Mouse (Mus musculus) frontal cortex, postnatal 36 days (tissue): Measurements from ENCODE around the gene Gm20388.

Source experiments
- DNase-seq, 2 experiments: peaks; one replicate each; pipeline ENCODE4 v3.0.0; 2022; ENCODE audit warnings: low spot score in 2 of 2

Gene Gm20388

DNA sequence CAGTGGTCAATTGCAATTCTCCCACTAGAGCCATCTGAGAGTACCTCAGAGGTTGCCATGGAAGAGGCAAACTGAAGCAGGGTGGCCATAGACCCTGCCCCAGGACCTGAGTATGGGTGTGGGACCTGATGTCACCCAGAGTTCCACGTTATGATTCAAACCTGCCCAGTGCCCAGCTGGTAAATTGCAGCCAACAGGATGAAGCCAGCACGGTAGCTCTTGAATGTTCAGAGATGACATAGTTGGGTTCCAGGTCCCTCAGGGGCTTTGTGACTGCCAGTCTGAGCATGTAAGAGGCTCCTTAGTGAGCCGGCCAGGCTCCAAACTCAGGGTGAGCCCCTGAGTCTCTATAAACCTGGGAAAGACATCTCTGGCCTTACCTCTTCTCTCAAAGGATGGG is 2615.4 kb downstream of the Gm20388 start:
- DNase-seq, result no peak

DNA sequence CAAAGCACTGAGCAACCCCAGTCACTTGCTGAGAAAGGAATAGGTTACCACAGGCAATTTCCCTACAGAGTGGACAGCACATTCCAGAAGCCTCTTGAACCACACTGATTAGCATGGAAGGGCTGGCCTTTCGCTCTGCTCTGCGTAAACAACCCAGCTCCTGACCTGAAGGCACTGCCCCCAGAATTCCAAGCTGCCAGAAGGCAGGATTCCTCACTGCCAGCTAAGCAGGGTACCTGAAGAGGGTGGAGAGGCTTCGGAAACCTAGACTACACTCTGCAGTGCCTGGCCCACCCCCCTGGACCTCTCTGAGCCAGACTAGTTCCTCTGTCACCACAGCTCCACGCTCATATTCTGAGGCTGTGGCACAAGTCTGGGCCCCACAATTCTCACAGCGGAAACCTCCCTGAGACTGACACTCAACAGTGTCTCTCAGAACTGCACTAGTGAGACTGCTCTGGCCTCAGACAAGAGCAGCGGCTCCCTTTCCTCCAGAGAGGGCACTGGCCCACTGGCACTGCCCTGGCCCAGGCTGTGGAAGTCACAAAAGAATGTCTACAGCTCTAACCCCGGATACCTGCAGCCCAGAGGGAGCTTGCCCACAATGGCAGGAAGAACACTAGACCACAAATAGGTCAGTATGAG is 2616.0 kb downstream of the Gm20388 start:
- DNase-seq, result no peak

DNA sequence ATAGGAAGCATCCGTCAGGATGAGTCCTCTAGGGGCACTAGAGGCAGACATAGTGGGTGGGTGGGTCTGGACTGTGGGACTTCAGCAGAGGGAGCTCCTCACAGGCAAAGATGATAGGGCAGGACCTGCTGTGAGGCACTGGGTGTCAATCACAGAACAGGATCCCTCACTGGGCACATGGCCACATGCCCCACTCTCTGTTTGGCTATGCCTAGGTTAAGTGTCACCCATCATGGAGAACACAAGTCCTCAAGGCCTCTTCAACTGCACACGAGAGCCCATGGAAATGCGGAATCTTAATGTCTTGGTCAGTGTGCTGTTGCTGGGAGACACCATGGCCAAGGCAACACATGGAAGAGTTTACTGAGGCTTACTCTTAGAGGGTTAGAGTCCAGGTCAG is 2617.3 kb downstream of the Gm20388 start:
- no peak for DNase-seq

DNA sequence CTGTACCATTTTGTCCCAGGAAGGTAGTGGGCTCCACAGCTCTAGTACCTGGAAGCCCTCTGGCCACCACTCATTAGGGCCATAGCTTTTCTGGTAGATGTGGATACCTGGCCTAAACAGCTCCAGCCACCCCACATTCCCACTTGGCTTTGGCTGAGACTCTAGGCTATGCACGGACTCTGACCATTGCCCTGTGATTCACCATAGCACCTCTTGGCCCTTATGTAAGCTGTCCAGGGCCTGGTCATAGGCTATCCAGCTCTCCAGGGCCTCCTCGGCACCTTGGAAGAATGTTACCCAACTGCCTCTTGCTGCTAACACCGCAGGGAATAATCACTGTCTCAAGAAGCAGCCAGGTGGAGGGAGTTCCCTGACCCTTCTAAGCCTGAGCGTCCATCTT is 2618.5 kb downstream of the Gm20388 start:
- no peak for DNase-seq

DNA sequence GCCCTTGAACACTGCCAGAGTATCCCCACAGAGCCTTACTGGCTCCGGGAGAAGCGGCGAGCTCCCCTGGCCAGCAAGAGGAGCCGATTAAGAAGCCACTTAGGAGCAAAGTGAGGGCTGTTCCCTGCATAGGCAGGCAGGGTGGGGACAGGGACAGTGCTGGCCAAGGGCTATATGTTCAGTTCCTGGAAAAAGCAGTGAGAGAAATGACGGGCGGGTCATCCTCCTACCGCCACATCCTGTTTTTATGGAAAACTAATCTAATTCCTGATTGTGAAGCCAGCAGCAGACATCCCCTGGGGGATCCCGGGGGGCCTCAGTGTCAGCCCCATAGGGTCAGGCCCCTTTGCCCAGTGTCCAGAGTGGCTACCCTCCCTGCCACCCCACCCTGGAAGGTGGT is 2620.7 kb downstream of the Gm20388 start:
- no peak for DNase-seq

DNA sequence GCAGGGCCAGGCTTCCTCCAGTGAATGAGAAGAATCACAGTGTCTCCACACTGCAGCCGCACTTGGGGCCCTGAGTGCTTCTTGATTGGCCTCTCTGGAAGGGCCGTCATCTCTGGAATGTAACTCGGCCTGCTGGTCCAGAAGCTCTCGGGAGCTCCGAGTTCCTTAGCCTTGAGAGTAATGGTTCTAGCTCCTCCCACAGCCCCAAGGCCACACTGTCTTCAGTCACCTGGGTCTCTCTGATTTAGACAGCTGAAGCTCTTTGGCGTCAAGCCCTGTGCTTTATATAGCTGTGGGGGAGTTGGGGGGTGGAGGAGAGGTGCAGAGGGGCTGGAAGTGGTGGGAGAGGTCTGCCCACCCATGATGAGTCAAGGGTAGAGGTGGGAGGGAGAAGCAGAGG is 2626.4 kb downstream of the Gm20388 start:
- DNase-seq, result peak in 1 of 2 experiments; percentile 28

DNA sequence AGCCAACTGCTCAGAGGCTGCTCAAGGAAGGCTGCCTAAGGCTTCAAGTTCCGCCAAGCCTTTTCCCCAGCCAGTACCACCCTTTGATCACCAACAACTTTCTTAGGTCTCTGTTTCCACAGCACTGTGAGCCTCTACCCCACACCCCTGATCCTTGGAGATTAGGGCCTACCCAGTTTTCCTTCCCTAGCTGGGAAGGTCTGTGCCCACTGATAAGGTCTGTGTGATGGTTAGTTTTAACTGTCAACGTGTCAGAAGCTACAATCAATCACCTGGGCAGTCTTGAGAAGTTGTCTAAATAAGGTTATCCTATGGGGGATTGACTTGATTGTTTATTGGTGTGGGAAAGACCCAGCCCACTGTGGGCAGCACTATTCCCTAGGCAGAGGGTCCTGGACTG is 2627.2 kb downstream of the Gm20388 start:
- no peak for DNase-seq

DNA sequence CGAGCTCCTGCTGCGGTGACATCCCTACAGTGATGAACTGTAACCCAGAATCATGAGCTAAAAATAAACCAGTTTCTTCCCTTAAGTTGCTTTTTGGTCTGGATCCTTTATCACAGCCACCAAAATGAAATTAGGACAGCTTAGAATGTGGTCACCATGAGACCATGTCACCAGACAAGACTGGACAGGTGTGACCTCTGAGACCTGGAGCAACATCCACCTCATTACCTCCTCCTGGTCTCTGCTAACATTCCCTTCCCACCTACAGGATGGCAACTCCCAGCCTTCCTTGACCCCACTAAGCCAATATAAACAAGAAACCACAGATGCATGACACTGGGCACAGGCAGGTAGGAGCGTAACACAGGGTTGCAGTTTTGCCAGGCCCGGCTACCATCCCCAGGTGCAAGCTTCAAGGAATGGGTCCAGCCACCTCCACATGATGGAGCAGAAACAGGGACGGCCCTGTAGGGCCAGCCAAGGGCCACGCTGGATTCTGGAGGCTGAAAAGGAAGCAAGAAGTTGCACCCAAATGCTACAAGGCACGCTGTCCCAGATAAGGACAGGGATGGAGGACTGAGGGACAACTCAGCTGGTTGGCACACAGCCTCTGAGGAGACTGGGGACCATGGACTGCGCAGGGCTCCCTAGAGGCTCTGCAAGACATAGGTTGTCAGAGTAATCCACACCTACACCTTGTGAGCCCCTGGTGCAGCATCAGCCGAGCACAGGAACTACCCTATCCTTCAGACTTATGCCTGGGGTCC is 2627.9 kb downstream of the Gm20388 start:
- DNase-seq, result no peak

DNA sequence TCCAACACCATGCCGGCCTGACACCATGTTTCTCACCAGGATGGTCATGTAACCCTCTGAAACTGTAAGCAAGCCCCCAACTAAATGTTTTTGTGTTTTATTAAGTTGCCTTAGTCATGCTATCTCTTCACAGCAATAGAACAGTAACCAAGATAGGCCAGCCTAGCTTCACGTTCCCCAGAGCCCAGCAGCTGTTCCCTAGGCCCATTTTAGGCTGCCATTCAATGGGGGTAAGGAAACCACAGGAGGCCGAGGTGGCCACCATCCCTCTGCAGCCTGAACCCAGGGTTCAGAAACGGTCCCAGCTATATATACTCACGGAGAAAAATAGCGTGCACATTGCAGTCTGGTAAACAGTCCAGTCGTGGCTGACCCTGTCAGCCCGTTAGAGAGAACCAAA is 2633.5 kb downstream of the Gm20388 start:
- DNase-seq, result no peak

DNA sequence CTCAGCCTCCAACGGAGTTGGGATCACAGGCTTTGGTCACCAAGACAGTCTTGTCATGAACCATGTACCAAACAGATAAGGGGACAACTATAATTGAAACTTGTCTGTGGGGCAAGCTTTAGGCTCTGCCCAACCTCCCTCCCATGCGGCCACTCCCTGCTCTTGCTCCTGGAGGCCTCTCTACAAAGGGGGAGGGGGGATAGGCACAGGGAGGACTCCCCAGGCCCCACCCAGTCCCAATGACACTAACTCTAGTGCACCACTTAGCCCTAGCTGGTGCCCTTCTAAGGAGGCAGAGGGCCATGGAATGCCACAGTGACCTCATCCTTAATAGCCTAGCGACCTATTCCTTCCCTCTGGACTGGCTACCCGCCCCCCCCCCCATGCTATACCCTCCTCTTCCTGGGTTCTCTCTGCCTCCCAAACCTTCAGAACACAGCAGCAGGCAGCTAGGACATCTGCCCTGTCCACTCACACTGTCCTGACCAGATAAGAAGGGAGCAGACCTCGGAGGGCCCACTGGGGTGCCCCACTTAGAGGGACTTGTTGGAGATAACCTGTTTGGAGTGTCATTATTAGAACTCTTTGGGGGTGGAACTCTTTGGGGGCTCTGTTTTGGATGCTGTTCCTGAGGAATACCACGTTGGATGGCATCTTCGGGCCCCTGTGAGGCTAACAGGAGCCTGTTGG is 2635.6 kb downstream of the Gm20388 start:
- DNase-seq, result no peak

DNA sequence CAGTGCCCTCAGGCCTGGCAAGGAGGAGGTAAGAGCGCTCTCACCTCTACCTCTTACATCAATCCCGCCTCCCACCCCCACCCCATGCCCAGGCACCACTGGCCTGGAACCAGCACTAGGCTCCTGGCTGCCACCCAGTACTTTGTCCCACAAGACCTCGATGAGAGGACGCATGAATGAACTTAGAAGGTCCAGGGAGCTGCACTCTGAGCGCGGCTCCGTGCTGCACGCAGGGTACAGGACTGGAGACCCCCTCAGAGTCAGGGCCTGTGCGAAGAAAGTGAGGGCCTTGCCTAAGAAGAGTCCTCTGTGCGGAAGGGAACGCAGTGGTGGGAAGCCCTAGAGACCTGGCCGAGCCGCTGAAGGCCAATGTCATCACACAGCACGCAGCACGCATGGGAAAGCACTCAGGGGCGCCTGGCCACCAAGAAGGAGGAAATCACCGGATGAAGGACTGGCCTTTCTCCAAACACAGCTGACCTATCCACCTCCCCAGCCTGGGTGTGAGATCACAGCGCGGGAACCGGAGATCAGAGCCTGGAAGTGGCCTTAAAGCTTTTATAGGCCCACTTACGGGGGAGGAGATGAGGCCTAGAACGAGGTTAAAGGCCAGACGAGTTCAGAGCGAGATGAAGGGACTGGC is 2636.3 kb downstream of the Gm20388 start:
- no peak for DNase-seq

DNA sequence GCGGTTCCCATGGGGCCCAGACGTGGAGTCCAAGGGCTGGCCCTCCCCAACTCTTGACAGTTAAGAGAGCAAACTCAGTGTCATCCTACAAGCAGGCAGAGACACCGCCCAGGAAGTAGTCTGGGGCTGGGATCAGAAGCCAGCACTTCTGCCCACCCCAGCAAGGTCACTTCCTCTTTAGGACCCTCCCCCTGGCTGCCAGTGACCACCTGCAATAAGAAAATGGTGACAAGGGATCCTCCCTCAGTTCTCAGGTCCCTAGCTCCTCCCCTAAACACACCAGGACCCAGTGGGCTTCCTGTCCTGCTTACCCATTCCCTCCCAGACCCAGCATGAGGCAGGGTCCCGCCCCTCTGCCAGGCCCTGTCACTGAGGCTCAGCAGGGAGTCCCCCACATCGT is 2637.2 kb downstream of the Gm20388 start:
- no peak for DNase-seq

DNA sequence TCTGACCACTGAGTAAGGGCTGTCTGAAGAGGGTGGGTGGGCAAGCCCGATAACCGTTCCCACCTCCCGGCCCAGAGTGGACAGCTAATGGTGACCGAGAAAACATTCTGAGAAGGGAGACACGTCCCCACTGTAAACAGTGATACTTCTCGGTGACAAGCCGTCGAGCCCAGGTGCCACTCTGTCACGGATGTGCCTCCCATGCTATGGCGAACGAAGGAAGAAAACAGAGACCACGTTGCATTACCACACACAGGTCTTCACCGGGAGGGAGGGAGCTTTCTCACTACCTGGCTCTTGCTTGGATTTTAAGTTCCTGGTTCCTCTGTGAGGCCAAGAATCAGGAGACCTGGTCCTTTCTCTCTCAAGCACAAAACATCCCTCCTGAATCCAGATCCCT is 2637.7 kb downstream of the Gm20388 start:
- DNase-seq, result no peak

DNA sequence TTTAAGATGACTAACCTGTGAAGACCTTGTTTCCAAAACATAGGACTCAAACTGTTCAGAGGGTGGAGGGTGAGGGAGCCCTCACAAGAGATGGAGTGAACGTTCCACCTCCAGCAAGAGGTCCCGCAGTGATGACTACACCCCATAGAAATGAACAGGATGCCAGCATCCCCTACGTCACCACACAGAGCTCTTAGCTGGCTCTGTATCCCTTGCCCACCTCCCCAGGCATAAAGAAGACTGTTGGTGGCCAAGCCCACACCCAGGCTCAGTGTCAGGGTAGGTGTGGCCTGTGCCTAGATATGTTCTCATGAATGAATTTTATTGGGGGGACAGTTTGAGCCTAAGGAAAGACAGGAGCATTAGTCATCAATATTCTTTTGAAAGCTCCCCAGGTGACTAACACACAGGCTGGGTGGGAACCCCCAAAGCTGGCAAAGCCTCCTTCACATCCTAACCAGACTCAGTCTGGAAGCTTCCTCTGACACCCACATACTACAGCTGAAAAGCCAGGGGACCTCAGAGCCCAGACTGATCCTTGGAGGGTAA is 2638.3 kb downstream of the Gm20388 start:
- DNase-seq, result peak in 1 of 2 experiments; percentile 18

DNA sequence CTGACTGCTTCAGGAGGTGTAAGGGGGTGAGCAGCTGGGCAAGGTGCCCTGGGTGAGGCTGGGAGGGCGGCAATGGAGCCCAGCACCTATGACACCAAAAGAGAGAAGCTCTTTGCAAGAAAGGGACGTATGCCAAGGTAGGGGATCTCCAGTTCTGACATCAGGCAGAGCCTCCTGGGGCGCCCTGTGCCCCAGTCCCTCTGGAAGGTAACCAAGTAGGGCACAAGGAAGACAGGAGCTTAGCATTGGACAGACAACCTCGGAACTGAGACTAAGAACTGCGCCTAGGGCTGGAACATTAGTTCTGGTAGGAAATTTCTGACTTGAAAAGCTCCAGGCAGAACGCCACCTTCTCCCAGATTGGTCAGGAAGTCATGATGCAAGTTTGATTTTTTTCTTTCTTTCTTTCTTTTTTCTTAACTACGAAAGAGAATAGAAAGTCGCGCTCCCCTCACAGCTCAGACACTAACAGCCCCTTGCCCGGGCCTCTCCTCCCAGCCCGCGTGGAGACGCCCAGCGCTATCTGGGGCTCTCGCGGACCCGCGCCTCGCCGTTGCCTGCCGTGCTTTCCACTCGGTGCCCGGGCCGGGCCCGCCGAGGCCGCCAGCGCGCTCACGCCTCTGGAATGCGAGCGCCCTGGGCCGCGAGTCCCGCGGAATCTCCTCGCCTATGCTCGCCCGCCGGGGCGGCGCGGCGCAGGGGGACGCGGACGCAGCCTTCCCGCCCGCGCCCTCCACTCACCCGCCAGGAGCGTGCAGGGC is 2639.8 kb downstream of the Gm20388 start:
- DNase-seq, result no peak

DNA sequence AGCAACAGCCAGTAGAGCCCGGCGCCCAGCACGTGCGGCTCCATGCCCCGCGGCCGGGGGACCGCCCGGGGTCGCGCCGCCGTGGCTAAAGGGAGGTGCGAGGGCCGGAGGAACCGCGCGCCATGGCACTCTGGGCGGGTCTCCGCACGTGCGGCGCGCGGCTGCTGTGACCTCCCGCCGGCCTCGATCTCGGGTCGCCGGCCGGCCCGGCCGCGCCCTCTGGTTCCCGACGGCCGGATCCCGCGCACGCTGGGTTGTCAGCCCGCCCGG is 2640.3 kb downstream of the Gm20388 start:
- DNase-seq, result no peak

DNA sequence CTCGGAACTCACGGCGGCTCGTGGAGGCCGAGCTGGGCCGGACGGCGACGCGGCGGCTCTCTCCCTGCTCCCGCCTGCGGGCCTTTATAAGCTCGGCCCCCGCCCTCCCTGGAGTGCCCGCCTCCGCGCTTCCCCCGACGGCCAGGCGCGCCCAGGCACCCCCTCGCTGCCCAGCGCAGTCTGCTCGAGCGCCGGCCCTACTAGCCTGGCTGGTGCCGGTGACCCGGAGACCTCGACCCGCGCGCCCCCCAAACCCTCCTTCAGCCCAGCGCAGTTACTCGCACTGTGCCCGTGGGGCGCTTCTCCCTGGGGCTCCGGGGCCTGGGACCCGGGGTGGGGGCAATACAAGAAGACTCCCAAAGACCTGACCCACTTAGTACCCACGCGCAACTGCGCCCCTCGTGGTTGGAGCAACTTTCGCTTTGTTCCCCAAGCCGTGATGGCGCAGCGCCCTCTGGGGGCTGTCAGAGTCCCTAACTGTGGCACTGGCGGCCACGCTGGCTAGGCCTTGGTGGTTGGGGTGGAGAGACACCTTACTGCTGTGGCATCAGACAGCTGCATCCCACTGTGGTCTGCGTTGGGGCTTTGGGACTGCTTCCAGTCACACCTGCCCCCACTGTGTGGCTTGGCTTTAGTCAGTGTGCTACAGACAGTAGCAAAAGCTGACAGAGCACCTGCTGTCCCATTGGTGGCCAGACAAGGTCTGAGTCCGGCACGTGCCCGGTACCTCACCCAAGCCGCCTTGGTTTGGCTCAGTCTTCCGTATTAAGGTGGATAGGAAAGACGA is 2640.8 kb downstream of the Gm20388 start, which contains the start of gene Piezo1:
Gene Piezo1 (minus strand): TSS at position 65 of the 787 bp plus-strand sequence.
- DNase-seq, result peak; percentile 80 to 83

DNA sequence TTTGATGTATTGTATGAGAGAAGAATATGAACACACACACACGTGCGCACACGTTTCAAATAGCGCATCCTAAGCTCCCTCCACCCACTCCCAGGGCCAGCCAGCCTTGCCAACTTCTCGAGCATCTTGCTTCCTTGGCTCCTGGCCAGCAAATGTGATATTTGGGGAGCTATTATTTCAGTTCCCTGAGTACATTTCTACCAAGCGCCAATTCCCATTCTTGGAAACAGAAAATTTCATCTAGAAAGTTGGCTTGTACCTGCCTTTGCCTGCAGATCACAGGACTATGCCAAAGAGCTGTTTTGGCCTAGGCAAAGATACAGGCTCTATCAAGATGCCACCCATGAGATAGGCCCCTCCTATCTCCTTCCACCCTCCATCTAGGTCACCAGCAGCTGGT is 2644.1 kb downstream of the Gm20388 start:
- peak; percentile 36 to 76 for DNase-seq

DNA sequence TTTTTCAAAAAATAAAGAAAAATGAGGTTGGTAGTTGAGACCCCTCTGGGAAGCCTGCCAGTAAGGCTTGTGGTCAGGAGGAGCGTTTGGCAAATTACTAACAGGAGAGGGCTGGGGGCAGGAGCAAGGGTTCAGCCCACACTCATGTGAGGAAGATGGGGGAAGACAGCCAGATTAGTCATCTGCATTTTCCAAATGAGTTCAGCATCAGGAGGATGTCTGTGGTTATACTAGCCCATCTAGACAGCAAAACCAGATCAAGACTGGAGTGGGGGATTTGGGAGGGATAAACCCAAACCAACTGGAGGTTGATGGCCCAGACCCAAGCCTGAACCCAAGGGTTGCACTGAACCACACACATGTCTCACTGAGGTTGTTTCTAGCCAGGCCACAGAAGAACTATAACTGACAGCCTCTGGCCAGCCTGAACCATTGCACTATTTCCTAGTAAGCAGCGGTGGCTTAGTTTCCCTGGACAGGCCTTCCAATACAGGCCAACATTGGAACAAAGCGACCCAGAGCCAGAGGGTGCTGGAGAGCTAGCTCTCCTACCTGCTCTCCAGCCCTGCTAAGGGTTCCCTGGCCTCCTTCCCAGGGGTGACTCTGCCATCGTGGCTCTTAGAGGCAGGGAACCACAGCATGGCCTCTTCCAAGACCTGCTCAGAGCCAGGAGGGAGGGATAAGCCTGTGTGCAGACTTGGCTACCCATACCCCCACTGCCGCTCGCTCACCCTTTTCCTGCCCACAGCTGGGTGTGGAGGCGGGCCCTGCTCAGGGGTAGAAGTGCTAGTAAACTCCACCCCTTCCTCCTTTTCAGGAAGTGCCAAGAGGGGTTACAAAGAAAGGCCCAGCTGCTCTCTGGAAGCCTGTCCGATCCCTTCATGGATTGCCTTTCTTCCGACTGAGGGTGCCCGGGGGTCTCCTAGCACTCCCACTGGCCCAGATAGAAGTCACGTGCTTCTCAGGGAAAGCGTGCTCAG is 2645.7 kb downstream of the Gm20388 start:
- no peak for DNase-seq
